In the genomic region with DNA sequence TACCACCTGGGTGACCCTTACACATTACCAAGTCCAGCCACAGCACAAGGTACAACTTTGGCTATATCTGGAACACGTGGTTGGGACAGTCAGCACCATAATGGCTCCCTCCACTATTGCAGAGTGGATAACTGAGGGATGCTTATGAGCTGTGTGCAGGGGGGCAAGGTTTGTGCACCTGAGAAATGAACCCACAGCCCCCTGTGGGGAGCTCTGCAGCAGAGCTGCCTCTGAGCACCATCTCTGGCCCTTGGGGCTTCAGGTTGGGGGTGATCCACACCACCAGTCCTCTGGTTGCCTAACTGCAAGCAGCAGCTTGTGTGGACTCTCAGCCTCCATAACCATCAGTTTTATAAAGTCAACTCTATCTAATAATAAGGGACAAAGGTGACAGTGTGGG, we compare ENCODE assay signal across 22 mouse cellular contexts.
DNase-seq lines count a peak whose midpoint lies in the region; ATAC-seq and TF ChIP-seq lines count a peak whose summit lies in the region.
"Had no signal": no experiment of that assay in that cellular context is flagged by ENCODE, and none has a peak within 500 bp of the region (broad histone marks: within the 10 kb centered on the region; RNA-seq: fewer than 3 reads in every experiment).

No protein-coding gene starts in this region.

- no peak overlapping the region for H3K9ac ChIP-seq in heart, embryonic 12.5 days
- no peak overlapping the region for H3K9ac ChIP-seq in stomach, postnatal 0 days (ENCODE audit: low read length)

- TF ChIP-seq CTCF in stomach, postnatal 0 days (IDR thresholded peaks at IDR 0.05; ENCODE audit: low read depth) = no peak

- peak; percentile 51 for DNase-seq in heart, adult 11 months
- DNase-seq in testis, postnatal 10 days (ENCODE audit: low spot score) = peak; percentile 26
- no peak for DNase-seq in testis, postnatal 14 days (ENCODE audit: low spot score)
- DNase-seq in limb, embryonic 10.5 days (ENCODE audit: low spot score) = peak; percentile 7
- DNase-seq in stomach, postnatal 0 days (ENCODE audit: low spot score) = peak; percentile 8
- DNase-seq in right cerebral cortex, postnatal 14 days = no peak
- DNase-seq in forebrain, embryonic 10.5 days (ENCODE audit: extremely low spot score, low spot score) = no peak
- DNase-seq: adrenal gland, adult 2 months; adrenal gland, adult 8-10 months; adrenal gland, postnatal 10 days; adrenal gland, postnatal 14 days; adrenal gland, postnatal 25 days; adrenal gland, postnatal 36 days; B cell, adult 2 months; cerebellum, adult 11 months; cerebellum, adult 11-12 months had no signal

- H3K36me3 ChIP-seq in heart, embryonic 12.5 days = no peaks in the 10 kb centered on the region
- H3K36me3 ChIP-seq in limb, embryonic 10.5 days = no peaks in the 10 kb centered on the region
- no peaks in the 10 kb centered on the region for H3K36me3 ChIP-seq in stomach, postnatal 0 days (ENCODE audit: control insufficient read depth, insufficient read depth, low read length)
- H3K36me3 ChIP-seq in forebrain, embryonic 10.5 days (replicated peaks) = no peaks in the 10 kb centered on the region
- H3K36me3 ChIP-seq: G1E had no signal

- no peaks in the 10 kb centered on the region for H3K27me3 ChIP-seq in heart, embryonic 12.5 days (replicated peaks)
- H3K27me3 ChIP-seq in limb, embryonic 10.5 days (ENCODE audit: low read depth, poor library complexity, severe bottlenecking) = no peaks in the 10 kb centered on the region
- no peaks in the 10 kb centered on the region for H3K27me3 ChIP-seq in stomach, postnatal 0 days (ENCODE audit: control insufficient read depth, insufficient read depth, low read length)
- no peaks in the 10 kb centered on the region for H3K27me3 ChIP-seq in forebrain, embryonic 10.5 days (ENCODE audit: poor library complexity, severe bottlenecking)
- H3K27me3 ChIP-seq: CH12.LX had no signal

- H3K9me3 ChIP-seq in heart, embryonic 12.5 days (replicated peaks) = no peaks in the 10 kb centered on the region
- no peaks in the 10 kb centered on the region for H3K9me3 ChIP-seq in limb, embryonic 10.5 days (replicated peaks)
- no peaks in the 10 kb centered on the region for H3K9me3 ChIP-seq in stomach, postnatal 0 days (ENCODE audit: control insufficient read depth, low read length)
- H3K9me3 ChIP-seq in forebrain, embryonic 10.5 days = no peaks in the 10 kb centered on the region
- H3K9me3 ChIP-seq: G1E had no signal

- H3K4me2 ChIP-seq in heart, embryonic 12.5 days = no peak overlapping the region
- H3K4me2 ChIP-seq in stomach, postnatal 0 days (replicated peaks; ENCODE audit: low read depth) = no peak overlapping the region

- H3K4me1 ChIP-seq in heart, embryonic 12.5 days (replicated peaks) = peaks cover 8% of the 10 kb centered on the region
- H3K4me1 ChIP-seq in limb, embryonic 10.5 days = peaks cover 13% of the 10 kb centered on the region; the same call in 1 of the 2 replicates
- H3K4me1 ChIP-seq in stomach, postnatal 0 days (replicated peaks; ENCODE audit: control insufficient read depth, insufficient read depth) = no peaks in the 10 kb centered on the region
- H3K4me1 ChIP-seq in forebrain, embryonic 10.5 days = peaks cover 7% of the 10 kb centered on the region

- no peak overlapping the region for H3K27ac ChIP-seq in heart, embryonic 12.5 days (ENCODE audit: poor library complexity, severe bottlenecking)
- no peak overlapping the region for H3K27ac ChIP-seq in limb, embryonic 10.5 days
- no peak overlapping the region for H3K27ac ChIP-seq in stomach, postnatal 0 days (replicated peaks)
- H3K27ac ChIP-seq in forebrain, embryonic 10.5 days = no peak overlapping the region

- 74% methylated on average over 1 of the region's 1 CpGs for WGBS in heart, embryonic 12.5 days
- WGBS in limb, embryonic 10.5 days = 71% methylated on average over 1 of the region's 1 CpGs
- 74% methylated on average over 1 of the region's 1 CpGs for WGBS in stomach, postnatal 0 days
- WGBS in forebrain, embryonic 10.5 days = 69% methylated on average over 1 of the region's 1 CpGs

- no peak for TF ChIP-seq EP300 in stomach, postnatal 0 days (optimal IDR thresholded peaks at IDR 0.05)

- no peak overlapping the region for H3K4me3 ChIP-seq in heart, embryonic 12.5 days
- no peak overlapping the region for H3K4me3 ChIP-seq in limb, embryonic 10.5 days
- no peak overlapping the region for H3K4me3 ChIP-seq in stomach, postnatal 0 days (ENCODE audit: low read depth, low read length)
- no peak overlapping the region for H3K4me3 ChIP-seq in forebrain, embryonic 10.5 days

- ATAC-seq in heart, embryonic 12.5 days (ENCODE audit: insufficient number of reproducible peaks, low FRiP score) = no peak
- no peak for ATAC-seq in stomach, postnatal 0 days (ENCODE audit: low FRiP score, low TSS enrichment)
- ATAC-seq: activated CD4-positive, CD25-positive, alpha-beta regulatory T cell, adult 4 months; CD4-positive, CD25-positive, alpha-beta regulatory T cell, adult 4 months; Patski had no signal

Comparison
In these comparisons a context has a peak if more than half of its experiments do, and no peak if none do; other contexts are left out.
1. DNase-seq: peak in heart, adult 11 months (single experiment), testis, postnatal 10 days (single experiment), limb, embryonic 10.5 days (single experiment) and stomach, postnatal 0 days (single experiment); none in testis, postnatal 14 days (single experiment), right cerebral cortex, postnatal 14 days (single experiment) and forebrain, embryonic 10.5 days (single experiment).